Mouse (Mus musculus) c-Kit-negative CD71-positive TER-119-positive erythroid progenitor cells, embryonic 14.5 days (primary cell): ENCODE measurements at regions not wholly inside any gene's neighbourhood (a gene's known extent, or its start where the extent isn't known, plus 50 kb on each side); places are given as distances from the start of the nearest gene placed in this dataset.

ENCODE experiments used
- DNase-seq: peaks from one replicate; pipeline ENCODE4 v3.0.0-alpha.2; 2013; ENCODE audit warnings: low read depth, low spot score

DNA sequence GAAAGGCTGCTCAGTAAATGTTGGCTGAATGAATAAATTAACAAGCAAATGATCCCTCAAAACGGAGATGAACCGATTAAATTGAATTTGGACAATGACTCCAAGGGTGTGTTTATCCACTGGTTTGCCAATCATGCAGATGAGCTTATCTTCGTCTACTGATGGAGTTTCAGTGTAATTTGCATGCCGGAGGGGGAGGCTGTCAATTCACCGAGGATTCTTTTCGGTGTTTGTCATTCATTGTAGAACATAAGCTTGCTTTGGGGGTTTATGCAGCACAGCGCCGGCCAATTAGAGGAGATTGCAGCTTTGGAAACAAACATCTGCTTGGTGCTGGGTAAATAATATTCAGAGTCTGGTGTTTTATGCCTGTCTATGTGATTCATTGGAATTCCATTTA, 132.7 kb downstream of the Otoa start:
- DNase-seq, result no peak

DNA sequence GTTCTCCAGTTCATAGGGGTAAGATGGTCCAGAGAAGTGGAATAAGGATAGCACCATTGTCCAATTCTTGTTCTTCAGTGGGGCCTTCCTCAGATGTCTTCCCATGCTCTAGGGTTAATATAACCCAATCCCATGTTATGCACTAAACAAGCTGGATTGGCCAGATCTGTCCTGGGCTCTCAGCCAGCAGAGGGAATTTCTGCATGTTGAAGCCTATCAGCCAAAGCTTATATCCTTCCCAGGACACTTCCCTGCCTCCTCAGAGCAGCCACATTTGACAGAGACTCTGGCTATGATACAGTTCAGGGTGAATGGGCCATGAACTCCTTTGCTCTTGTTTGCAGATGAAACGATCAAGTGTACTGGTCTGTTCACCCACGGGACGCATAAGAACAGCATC, 133.6 kb downstream of the Otoa start:
- DNase-seq, result no peak

DNA sequence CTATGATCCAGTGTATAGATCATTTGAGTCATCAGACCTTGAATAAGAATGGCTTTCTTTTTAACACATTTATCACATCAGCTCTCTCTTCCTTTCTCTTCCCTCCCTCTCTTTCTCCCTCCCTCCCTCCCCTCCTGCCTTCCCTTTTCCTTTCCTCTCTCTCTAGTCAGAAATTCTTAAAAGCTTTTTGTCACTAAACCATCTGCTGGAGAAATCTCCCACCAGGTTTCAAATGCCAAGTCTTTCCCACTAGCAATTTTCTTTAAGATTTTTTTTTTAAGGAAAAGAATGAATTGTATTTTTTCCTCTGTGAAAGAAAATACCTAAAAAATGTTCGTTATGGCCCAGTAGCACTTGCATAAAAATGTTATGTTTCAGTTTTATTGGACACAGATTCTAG, 134.3 kb downstream of the Otoa start:
- DNase-seq, result no peak

DNA sequence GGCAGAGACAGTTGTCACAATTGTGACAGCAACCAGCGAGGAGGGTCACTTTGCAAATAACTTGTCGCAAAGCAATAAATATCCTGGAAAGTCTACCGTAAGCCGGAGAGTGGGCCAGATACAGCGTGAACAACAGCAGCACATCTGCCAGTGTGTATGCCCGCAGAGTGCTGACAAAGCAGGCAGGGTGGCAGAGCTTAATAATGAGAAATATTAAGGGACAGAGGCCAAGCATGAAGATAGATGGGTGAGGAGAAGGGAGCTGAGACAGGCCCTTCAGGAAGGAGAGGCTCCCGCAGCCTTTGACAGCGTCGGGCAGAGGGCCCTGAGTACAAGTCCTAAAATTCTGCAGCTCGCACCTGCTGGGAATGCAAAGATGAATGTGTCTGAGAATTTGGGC, 136.6 kb downstream of the Otoa start:
- DNase-seq, result no peak

DNA sequence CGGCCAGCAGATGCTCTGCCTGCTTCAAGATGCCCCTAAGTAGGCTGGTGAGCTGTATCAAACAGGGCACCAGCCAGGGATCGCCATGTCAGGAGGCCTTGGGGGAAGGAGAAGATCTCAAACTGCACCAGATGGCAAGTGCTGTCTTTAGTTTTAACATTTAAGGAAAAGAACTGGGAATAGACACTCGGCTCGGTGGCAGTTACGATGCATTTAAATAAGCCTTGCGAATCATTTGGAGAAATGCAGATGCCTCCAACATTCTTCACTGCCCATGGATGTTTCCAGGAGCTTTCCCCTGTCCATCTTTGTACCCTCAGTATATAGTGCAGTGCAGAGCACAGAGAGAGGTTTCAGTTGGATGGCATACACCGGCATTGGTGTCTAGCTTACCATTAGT, 139.7 kb downstream of the Otoa start:
- no peak for DNase-seq

DNA sequence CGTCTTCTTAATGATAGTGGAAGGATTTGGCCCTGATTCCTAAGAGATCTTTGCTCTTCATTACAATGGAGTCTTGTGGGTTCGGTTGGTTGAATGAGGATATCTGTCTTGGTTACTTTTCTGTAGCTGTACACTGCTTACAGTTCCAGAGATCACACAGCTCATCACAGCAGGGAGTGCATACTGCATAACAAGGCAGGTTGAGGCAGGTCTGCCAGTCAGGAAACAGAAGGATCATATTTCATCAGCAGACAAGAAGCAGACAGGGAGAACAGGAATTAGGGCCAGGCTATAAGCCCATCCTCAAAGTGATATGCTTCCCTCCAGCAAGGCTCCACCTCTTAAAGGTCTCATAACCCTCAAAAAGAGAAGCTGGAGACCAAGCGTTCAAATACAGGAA, 150.4 kb downstream of the Otoa start:
- DNase-seq, result no peak

DNA sequence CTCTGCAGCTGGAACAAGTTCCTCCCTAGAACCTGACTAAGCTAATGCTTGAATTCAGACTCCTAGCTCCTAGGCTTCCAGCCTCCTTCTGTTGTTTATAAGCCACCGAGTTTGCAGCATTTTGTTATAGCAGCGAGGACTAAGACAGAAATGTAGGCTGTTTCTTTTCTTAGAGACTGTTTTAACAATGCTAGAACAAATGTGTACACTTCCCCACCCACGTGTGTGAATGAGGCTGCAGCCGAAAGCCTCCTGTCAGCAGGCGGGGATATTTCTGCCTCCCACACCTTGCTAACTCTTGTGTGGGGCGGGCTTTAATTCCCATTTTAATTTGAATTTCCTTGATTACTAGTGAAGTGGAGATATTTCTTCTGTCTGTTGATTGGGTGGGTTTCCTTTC, 153.4 kb downstream of the Otoa start:
- no peak for DNase-seq

DNA sequence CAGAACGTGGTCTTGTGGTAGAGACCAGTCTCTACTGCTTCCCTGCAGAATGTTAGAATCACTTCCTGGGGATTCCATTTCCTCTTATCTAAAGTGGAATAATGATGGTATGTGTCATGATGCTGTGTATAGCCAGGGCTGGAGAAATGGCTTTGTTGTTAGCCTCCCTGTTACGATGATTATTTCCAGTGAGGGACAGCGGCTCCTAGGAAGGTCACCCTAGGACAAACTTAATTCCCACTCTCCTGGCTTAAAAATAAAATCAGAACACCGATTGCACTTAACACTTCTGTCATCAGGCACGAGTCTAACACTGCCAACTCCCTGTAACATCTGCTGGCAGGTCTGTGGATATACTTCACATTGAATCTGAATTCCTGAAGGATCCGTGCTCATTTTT, 151.9 kb upstream of the Hs3st2 start:
- no peak for DNase-seq

DNA sequence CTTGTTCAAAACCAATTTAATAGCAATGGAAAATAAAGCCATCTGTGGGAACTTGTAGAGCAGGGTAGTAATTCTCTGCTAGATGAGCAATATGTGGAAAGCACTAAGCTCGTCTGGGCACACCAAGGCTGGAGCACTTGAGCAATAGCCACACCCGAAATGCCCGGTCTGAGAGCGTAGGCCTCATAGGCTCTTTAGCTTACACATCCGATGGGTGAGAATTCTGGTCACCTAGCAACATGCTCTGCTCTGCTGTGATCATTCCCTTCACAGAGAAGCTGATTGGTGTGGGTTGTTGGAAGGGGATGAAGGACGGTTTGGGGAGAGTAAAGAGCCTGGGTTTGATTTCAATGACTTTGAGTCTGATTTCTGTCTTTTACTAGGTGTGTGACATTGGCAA, 143.8 kb upstream of the Hs3st2 start:
- DNase-seq, result no peak

DNA sequence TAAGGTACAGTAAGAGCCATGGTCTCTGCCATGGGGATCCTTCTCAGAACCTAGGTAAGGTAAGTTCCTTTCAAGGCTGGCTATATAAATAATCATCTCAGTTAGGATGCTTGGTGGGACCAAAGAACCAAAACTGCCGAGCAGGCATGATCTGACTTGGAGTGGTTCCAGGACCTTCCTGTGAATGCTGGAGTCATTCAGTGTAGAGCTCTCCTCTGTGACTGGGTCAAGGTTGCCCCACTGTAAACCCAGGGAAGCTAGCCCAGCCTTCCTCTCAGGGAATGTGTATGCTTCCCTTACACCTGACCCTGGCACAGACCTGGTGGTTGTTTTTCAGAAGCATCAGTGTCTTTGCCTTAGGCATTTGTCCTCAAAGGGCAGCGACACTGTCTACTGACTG, 134.2 kb upstream of the Hs3st2 start:
- DNase-seq, result no peak

DNA sequence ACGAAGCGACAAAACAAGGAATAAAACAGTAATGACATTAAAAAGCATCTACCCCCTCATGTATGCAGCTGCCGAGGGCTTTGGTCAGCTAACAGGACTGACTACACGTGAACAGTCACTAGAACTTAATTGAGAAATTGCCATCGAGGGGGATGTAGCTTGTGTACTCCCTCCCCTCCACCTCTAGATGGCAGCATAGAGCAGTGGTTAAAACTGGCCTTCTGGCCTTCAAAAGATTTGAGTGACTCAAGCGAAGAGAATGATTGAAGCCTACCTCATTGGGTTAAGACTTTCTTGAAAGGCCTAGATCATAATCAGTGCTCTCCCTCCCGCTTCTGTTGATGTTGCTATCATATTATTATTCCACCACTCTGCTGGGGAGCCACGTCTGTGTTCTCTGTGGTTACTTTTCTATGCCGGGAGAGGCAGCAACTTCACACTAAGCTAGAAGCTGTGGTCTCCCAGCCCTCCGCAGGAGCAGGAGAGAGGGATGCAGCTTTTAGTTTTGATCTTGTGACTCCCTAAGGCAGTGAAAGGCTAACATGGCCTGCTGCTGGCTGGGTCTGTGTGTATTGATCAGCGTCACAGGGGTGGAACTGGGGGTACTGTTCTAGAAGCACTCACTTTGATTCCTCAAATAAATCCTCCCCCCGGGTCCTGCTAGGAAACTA, 132.7 kb upstream of the Hs3st2 start:
- DNase-seq, result peak; percentile 11

DNA sequence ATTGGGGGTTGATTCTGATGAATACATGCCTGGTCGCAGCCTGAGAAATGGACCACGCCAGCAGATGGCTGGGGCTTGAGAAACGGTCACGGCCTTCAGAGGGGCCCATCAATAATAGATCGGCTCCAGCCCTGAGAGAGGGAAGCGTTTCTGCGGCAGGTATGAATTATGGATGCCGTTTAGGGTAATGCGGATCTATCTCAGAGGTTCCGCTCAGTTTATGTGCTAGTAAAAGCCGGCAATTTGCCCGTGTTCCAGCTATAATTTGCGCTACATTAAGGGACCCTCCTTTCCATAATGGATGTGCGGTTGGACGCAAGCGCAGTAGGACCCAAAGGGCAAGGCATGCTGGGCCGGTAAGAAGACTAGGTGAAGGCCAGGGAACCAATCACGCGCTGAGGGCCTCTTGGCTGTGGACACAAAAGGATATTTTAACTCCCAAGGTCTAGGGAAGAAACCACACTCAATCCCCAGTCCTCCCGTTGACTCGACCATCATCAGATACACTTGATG, 132.1 kb upstream of the Hs3st2 start:
- DNase-seq, result no peak

DNA sequence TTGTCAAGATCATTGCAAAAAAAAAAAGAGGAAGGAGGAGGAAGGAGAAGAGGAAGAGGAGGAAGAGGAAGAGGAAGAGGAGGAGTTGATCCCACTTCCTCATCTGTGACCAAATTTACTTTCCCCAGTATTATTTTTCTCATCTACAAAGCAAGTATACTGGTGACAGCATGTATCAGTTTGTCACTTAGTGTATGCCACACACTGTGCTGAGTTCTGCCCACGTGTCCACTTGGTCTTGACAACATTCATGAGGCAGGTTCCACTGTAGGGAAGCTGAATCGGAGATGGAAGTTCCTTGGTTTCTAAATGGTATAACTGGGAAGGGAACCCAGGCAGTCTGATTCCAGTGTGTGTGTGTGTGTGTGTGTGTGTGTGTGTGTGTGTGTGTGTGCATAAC, 122.3 kb upstream of the Hs3st2 start:
- no peak for DNase-seq

DNA sequence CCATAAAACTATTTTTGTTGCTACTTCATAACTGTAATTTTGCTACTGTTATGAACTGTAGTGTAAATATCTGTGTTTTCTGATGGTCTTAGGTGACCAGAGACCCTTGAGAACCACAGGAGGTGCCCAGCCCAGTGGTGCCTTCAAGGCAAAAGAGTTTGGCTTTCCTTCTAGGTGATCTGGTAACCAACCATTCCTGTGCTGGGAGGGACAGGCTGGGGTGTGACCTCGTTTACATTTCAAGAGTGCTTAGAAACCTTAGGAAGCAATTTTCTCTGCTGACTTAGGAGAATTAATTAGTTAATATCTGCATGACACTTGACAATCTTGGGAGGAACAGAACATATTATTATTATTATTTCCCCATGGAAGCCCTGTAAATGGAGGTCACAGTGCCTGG, 111.1 kb upstream of the Hs3st2 start:
- no peak for DNase-seq

DNA sequence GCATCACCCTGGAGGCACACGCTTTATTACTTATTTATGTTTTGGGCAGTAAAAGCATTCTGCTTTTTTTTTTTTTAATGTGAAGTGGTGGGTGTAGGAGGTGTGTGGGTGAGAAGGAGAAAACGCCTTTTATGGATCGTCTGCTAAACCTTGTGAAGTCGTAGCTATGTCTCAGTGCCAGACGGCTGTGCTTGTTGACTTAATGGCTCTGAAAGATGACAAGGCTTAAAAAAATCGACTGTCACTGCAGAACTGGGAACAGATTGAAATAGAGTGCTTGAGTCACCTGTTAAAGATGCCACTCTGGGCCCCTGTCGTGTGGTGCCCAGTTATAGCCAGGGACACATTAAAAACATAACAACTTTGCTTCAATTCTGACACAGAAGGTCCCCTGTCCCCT, 109.5 kb upstream of the Hs3st2 start:
- DNase-seq, result no peak

DNA sequence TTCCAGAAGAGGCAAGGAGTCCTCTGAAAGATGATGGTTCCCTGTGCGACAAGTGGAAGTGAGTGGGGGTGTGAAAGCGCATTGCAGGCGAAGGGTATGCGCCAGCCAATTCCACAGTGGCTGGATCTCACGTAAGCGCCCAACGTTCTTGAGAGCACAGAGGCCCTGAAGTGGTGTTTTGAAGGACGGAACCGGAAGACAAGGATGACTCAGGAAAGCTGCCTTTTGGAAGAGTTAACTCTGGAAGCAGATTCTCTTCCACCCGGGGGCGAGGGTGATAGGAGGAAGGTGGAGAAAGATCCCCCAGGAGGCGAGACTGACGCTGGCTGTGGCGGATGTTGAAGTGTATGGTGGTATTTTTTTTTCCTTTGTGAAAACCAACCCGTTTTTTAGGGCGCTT, 101.9 kb upstream of the Hs3st2 start:
- DNase-seq, result no peak

DNA sequence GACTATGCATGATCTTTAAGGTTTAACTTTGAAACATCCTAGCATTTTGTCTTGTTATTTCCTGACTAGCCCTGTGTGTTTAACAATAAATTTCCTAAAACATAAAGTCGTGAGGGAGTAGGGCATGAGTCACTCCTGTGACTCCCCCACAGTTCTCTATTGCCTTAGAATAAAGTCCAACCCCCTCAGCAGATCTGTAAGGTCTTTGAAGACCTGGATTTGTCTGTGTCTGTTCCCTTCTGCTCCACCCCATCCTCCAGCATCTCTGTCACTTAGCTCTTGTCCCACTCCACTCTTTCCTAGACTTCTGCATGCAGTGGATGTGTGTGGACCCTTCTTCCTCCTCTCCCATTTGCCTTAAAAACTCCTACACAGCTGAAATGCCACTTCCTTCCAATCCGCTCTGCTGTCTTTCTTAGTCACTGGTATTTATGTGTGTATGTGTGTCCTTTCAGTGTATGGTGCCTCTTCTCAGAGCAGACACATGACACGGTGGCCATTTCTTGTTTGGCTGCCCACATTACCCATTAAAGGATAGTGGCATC, 95.4 kb upstream of the Hs3st2 start:
- DNase-seq, result no peak

DNA sequence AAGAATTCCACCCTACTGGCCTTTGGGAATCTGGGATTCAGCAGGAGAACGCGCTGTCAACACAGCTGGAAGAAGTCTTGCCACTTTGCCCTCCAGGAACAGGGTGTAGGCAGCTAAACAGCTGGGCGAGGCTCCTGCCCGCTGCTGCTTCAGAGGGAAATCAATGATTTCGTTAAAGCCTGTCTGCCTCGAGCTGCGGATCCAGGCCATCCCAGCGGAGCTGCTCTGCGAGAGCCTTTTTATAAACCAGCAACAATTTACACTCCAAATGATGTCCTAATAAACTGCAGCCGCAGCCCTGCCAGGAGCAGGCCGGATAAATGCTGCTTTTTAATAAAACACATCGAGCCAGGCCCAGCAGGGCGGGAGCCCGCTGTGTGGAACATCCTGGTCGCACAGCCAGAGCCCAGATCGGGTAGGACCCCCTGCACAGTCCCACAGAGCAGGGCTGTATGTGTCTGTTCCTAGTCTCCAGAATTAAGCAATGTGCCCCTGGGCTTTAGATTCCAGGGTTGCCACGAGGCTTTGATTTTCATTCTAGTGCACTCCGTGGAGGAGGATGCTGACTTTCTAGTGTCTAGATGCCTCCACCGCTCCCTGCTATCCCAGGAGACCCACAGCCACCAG, 78.6 kb upstream of the Hs3st2 start:
- no peak for DNase-seq

DNA sequence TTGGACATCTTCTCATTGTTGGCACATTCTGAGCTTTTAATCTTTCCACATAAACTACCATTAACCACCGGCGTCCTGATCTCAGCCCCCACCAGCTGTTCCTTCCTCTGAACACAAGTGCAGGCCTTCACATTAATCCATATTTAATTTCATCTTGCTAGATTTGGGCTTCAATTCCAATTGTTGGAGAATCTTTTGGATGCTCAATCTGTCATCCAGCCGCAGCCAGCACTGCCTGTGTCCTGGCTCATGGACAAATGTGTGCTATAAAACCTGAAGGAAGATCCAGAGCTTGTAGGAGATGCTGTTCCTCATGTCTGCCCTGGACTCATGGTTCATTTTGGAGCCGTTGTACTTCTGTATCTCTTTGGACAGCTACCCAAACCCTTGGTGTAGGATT, 77.1 kb upstream of the Hs3st2 start:
- DNase-seq, result no peak

DNA sequence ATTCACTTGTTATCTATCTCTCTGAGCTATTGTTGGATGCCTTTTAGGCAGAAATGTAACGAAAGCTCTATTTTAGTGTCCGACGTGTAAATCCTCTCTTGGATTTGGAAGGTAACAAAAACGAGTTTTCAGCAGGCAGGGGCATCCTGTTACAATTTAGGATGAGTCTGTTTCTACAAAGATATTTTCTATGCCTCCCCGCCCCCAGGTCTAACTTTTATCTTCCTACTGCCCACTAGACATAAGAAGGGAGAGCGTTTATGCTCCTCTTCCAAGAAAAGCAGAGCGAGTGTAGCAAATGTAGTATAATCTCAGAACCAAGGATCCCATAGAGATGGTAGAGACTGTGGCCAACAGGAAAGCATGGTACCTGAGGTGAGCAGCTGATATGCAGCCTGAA, 62.4 kb upstream of the Hs3st2 start:
- no peak for DNase-seq

DNA sequence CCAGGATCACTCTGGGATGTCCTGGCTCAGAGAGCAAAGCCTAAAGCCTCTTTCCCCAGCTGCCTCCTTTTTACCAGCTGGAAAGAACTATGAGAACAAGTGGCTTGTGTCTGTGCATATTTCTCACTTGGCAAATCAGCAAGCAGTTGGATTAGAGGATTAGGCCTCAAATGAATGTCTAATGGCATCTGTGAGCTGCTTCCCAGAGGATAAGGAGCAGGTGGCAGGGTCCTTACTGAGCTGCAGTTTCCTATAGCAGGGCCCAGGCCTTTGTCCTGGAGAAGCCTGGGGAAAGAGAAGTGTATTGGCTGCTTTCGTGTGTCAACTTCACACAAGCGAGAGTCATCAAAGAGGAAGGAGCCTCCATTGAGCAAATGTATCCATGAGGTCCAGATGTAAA, 59.1 kb upstream of the Hs3st2 start:
- no peak for DNase-seq

DNA sequence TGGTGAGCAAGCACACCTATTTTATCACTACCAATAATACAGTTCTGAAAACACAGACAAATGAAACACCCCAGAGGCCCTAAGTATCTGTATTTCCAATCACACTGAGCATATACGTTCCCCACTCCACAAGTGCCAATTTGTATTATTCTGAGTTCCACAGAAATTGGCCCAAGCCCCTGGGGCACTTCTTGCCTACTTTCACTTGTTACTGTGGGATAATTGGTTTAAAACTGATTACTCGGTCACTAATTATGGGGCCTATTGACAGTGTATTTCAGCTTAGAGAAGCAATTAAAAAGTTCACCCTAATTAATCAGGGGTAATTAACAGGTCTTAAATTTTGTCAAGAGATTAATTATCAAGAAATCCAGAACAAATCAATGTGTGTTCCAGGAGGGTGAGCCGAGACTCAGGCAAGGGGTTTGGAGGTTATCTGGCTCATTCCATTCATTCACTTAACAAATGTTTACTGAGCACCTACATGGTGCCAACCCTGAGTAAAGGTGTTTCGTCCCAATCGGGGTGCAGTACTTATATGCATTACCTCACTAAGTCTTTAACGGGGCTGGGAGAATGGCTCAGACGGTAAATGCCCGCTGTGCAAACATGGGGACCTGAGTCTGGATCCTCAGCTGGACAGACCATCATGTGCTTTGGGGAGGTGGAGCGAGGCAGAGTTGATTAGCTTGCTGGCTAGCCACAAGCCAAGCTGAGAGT, 56.1 kb upstream of the Hs3st2 start:
- no peak for DNase-seq

DNA sequence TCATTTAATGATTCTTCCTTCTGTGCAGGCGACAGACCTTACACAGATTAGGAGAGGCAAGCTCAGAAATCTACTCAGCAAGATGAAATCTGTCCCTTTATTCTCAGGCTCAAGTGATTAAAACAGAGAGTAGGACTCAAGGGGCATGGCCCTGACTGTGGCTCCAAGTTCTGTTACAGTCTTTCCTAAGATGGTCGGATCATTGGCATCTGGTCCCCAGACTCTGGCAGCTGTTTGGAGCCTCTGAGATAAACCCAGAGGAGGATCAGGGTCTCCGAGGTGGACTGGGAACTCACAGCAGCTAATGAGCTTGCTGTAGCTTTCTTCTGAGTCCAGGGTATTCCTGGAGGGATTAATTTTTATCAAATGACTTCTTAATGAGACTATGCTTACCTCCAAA, 51.7 kb upstream of the Hs3st2 start:
- DNase-seq, result no peak
